Mouse (Mus musculus) kidney, adult 11 months (tissue): ENCODE measurements around the gene Phf11b.
"Not testable (repeated sequence)": the region's sequence is repeated elsewhere in the genome, so short reads cannot be mapped to it uniquely, and the experiment has no call there.

Experiments
- DNase-seq: peaks from one replicate; pipeline ENCODE4 v3.0.0; 2022

Gene Phf11b

DNA sequence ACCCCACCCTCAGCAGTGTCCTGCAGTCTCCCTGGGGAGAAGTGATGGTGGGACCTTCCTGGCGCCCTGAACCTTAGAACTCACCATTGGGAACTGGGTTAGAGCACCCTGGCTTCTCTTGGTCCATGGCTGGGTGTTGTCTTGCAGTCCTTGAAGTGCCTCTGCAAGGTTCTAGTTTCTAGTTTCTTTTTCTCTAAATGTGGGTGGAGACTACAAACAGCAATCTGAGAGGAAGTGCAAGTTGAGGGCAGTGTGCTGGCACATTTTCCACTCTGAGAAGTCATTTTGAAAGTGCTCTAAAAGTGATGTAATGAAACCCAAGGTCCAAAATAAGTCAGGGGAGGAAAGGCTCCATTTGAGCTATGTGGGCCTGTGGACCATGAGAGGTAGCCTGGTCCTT lies at the start of gene Phf11b:
Gene Phf11b (minus strand): TSS at position 163 of the 400 bp plus-strand sequence.
- DNase-seq = peak; percentile 8

DNA sequence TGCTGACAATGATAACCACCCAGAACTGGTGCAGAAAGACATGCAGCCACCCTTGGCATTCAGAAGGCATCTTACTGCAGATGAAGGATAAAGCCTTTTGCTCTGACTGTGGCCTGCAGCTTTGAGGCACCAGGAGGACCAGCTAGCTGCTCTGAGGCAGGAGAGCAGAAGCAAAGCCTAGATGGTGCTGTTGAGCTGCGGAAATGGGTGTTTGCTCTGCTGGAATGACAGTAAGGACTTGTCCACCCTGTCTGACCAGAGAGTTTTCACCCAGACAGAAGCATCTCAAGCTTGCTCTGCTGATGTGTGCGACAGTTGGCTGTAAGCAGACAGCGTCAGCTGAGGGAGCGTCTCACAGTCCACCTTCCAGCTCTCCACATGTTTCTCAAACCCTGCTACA lies 49.0 kb upstream of the Phf11b start:
- DNase-seq = peak; percentile 15

DNA sequence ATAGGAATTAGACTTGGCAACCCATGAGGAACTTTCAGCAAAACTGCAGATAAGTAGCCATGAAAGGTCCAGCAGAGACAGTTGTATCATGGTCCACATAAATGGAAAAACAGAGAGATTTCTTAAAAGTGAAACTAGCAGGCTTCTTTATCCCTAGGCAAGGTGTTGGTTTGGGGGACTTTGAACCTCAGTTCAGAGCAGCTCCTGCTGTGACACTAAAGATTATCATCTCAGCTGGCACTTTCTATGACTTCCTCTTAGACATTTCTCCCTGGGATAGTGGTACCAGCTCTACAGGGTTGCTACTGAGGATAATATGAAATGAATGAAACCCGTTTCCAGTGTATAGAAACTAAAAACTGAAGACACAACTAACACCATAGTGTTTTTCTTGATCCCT lies 48.4 kb upstream of the Phf11b start:
- DNase-seq = no peak

DNA sequence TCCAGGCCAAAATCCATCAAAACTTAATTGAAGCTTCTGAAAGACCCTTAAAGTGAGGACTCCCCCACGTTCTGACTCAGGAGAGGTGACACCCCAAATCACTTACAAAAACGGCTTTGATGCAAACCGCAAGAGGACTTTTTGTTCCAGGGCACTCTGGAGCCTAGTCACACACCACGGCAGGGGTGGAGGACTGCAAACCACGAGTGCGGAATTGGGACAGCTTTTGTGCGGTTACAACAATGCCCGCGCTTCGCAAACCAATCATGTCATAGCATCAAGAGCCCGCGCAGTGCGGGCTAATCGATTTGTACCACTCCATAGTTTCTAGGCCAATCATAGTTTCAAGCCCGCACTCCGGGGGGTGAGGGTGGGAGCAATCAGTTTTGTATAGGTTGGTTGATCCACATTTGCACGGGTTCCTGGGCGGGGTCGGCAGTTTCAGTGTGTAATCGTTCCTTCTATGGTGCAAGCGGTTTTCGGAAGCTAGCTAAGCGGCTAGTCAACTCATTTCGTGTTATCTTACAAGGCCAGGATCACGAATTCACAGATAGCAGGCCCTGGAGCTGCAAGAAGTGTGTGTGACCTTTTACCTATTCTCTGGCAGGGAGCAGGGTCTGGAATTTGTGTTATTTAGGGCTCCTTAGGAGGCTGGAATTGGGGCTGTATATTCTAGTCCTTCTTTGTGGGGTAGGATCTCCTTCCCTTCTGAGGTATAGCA lies 29.4 kb upstream of the Phf11b start:
- no peak for DNase-seq

DNA sequence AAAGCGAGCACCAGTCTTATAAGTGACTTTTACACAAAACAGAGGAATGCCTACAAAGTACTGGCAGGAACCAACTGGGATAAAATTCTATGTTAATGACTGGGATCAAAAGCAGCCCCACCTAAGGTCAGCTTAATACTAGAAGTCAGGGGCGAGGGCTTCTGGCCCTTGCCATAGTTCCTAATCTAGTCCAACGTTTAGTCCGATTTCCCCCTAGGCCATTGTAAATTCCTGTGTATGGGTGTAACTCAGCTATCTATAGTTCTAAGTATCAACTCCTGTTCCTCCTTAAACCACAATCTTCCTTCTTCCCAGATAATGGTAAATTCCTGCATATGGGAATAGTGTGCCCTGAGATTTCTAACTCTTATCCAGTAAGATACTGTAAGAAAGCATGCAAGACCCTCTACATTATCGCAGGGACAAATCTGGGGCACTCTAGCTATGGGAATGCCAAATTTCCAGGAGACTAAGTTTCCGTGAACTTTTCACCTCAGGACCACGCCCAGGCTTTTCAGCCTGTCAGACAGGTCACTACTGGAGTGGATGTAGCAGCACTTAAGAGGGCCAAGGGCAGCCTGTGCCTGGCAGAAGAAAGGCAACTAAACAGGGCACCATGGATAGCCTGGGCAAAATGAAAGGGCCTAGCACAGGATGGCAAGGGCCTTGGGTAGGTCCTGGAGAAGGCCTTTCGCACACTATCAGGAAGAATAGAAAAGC lies 25.4 kb upstream of the Phf11b start:
- no peak for DNase-seq

DNA sequence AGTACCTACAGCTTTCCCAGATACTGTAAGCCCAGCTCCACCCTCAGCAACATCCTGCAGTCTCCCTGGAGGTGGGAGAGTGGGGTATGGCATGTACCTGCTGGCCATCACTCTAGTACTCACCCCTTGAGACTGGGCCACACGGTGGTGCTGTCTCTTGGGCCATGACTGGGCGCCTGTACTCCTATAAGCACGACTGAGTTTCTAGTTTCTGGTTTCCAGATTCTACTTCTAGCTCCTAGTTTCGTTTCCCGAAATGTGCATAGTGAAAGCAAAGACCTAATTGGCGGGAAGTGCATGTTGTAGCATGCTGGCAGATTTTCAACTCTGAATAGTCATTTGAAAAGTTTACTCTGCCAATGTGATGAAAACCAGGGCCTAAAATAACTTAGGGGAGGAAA lies 24.1 kb upstream of the Phf11b start, which contains the start of gene Phf11d:
Gene Phf11d (minus strand): TSS at position 227 of the 401 bp plus-strand sequence.
- DNase-seq = peak; percentile 43

DNA sequence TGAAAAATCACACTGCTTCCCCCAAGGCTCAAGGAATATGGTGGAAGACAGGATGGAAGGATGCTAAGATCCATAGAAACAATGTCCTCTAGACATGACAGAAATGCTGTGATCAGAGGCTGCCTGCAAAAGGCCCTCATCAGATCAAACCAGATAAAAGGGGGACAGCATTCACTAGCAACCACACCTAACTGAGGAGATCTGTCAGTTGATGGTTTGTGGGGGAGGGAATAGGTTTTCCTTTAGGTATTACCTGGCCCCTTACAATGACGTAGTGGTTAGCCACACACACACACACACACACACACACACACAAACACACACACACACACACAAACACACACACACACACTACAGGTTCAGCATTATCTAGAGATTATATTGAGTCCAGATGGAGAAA lies 1.6 kb downstream of the Phf11b start:
- DNase-seq = no peak

DNA sequence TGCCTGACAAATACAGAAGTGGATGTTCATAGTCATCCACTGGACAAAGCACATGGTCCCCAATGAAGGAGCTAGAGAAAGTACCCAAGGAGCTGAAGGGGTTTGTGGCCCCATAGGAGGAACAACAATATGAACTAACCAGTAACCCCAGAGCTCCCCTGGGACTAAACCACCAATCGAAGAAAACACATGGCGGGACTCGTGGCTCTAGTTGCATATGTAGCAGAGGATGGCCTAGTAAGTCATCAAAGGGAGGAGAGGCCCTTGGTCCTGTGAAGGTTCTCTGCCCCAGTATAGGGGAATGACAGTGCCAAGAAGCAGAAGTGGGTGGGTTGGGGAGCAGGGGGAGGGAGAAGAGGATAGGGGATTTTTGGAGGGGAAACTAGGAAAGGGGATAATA lies 5.1 kb downstream of the Phf11b start:
- DNase-seq = not testable (repeated sequence)

DNA sequence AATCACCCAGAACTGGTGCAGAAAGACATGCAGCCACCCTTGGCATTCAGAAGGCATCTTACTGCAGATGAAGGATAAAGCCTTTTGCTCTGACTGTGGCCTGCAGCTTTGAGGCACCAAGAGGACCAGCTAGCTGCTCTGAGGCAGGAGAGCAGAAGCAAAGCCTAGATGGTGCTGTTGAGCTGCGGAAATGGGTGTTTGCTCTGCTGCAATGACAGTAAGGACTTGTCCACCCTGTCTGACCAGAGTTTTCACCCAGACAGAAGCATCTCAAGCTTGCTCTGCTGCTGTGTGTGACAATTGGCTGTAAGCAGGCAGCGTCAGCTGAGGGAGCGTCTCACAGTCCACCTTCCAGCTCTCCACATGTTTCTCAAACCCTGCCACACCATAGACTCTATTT lies 10.7 kb downstream of the Phf11b start:
- peak; percentile 2 for DNase-seq

DNA sequence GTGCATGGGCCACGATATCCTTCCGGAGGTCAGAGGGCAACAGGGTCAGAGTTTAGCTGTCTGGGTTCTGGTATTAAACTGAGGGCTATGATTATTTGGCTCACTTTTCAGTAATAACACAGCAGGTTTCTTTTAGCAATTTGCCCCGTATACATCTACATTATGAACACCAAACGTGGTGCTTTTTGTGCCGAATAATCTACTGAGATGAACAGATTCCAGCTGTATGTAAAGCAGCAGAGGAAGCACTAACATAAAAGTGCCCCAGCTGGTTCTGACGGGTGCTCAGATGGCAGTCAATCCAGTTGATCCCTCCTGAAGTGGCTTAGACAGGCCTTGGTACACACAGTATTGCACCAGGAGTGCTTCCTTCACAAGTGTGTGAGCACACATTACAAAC lies 21.2 kb downstream of the Phf11b start:
- not testable (repeated sequence) for DNase-seq

DNA sequence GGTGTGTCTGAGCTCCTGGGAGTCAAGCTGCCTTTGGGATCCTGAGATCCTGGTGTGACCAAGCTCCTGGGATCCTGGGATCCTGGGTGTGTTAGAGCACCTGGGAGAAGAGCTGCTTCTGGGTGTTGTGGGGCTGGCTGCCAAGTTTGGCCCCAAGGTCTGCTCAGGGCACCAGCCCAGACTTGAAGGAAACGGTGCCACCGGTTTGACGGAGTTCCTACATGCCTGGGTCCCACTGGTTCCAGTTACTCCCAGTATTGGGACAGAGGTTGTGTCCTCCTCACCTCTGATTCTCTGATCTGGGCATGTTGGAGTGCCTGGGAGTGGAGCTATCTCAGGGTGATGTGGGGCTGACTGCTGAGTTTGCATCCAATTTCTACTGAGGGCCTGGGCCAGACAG lies 22.1 kb downstream of the Phf11b start:
- not testable (repeated sequence) for DNase-seq

DNA sequence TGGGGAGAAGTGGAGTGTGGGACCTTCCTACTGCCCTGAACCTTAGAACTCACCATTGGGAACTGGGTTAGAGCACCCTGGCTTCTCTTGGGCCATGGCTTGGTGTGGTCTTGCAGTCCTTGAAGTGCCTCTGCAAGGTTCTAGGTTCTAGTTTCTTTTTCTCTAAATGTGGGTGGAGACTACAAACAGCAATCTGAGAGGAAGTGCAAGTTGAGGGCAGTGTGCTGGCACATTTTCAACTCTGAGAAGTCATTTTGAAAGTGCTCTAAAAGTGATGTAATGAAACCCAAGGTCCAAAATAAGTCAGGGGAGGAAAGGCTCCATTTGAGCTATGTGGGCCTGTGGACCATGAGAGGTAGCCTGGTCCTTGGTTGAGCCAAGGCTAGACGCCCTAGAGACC lies 43.8 kb downstream of the Phf11b start, which contains the start of gene Phf11a:
Gene Phf11a (minus strand): TSS at position 132 of the 400 bp plus-strand sequence.
- DNase-seq = peak; percentile 2

DNA sequence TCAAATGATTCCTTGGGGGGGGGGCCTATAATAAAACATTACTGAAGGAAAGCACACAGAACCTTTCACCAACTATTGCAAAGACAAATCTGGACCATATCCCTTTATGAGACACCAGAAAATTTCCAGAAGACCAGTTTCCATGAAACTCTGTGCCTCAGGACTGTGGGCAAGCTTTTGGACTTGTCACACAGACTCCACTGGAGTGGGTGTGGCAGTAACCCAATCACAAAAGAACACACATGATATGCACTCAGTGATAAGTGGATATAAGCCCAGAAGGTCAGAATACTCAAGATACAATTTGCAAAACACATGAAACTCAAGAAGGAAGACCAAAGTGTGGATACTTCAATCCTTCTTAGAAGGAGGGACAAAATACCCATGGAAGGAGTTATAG lies 49.4 kb downstream of the Phf11b start:
- not testable (repeated sequence) for DNase-seq

DNA sequence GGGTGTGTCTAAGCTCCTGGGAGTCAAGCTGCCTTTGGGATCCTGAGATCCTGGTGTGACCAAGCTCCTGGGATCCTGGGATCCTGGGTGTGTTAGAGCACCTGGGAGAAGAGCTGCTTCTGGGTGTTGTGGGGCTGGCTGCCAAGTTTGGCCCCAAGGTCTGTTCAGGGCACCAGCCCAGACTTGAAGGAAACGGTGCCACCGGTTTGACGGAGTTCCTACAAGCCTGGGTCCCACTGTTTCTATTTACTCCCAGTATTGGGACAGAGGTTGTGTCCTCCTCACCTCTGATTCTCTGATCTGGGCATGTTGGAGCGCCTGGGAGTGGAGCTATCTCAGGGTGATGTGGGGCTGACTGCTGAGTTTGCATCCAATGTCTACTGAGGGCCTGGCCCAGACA lies 66.2 kb downstream of the Phf11b start:
- not testable (repeated sequence) for DNase-seq
